Mouse (Mus musculus): ENCODE results near the gene Rbfox1. TPM values are rescaled to one million over a fixed set of nuclear protein-coding genes. Genes with fewer than 3 reads are reported as not detected.

The Rbfox1 gene
- polyA plus RNA-seq, 1 experiment: 115 TPM

DNA sequence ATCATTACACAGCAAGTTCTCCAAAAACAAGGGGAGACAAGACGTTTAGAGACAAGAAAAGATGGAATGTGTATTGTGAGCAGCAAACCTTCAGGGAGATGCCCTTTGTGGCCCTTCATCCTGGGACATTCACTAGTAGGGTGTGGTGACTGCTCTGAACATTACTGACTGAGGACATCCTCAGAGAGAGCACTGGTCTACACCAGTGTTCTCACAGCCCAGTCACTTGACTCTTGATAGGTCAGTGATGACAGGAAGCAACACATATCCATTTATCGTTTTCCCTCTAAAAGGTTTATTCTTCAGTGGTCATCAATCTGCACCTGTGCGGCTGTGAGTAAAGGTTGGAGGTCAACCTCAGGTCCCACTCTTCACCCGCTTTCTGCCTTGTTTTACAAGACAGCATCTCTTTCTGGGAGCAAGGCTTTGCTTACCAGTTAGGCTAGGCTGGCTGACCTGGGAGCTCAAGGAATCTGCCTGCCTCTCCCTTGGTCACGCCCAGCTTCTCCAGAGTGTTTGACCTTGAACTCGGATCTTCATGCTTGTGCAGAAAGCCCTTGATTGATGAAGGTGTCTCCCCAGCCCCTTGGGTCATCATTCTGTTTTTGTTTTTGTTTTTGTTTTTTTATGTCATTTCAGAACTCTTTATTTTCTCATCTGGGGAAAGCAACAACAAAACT, 892.5 kb downstream of the Rbfox1 start:
- DNase-seq (ENCODE audit: extremely low spot score in 1 of 2, low spot score in 1 of 2): no peak

DNA sequence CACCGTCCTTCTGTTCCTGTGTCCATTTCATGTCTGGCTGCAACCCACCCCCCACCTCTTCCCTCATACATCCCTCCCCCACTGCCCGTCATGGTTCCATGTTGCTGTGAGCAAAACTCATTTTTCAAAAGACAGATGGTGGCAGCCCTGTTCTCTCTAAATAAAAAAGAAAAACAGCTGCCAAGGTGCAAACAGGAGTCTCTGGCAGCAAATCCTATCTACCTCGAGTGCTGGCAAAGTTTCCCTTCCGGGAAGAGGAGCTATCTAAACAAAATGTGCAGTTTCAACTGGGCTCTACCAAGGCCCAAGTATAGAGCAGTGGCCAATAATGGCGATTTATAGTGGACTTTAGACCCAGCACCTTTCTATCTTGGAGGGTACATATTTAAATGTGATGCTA, 899.0 kb downstream of the Rbfox1 start:
- peak in 1 of 2 experiments; percentile 29 for DNase-seq (ENCODE audit: extremely low spot score in 1 of 2, low spot score in 1 of 2)

GRCm38 (mm10) chr16:6785026-6785425, 899.9 kb downstream of the Rbfox1 start:
- DNase-seq (ENCODE audit: extremely low spot score in 1 of 2, low spot score in 1 of 2): no peak

GRCm38 (mm10) chr16:6791218-6791617, 906.1 kb downstream of the Rbfox1 start:
- no peak for DNase-seq (ENCODE audit: extremely low spot score in 1 of 2, low spot score in 1 of 2)

DNA sequence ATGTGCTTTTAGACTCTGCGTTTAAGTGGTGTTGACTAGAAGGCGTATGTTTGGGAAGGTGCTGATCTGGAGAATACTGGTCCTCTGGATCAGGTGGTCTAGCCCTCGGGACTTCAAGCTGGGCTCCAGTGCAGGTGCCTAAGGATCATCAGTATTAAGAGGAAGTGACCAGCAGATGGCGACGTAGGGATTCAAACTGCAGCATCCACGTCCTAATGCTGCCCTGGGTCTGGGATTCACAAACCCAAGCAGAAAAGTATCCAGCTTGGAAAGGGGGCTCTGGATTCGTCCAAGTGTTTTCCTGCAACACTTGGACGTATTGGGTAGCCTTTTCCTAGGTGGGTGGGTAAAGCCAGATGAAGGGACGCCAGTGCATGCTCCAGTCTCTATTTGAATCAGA, 906.5 kb downstream of the Rbfox1 start:
- peak in 1 of 2 experiments; percentile 80 for DNase-seq (ENCODE audit: extremely low spot score in 1 of 2, low spot score in 1 of 2)

GRCm38 (mm10) chr16:6806246-6806645, 921.1 kb downstream of the Rbfox1 start:
- no peak for DNase-seq (ENCODE audit: extremely low spot score in 1 of 2, low spot score in 1 of 2)

- DNase-seq (ENCODE audit: extremely low spot score in 1 of 2, low spot score in 1 of 2): no peak
These were observed 922.7 kb downstream of the Rbfox1 start for GRCm38 (mm10) chr16:6807835-6808234.

DNA sequence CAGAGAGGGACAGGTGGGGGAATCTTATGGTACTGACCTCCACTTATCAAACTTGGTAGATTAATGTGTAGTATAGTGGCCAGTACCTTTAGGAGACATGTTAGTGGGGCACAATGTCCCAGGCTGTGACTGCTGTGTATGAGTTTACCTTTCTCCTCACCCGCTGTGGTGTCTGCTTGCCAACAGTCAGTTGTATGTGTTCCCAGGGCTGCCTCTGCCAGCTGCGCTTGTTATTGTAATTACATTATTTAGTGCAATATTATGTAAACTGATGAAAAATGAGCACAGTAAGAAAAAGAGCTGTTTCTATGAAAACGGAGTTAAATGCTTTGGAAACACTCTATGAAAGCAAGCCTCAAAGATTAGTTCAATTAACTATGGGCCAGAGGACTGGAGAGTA, 928.7 kb downstream of the Rbfox1 start:
- DNase-seq (ENCODE audit: extremely low spot score in 1 of 2, low spot score in 1 of 2): no peak

DNA sequence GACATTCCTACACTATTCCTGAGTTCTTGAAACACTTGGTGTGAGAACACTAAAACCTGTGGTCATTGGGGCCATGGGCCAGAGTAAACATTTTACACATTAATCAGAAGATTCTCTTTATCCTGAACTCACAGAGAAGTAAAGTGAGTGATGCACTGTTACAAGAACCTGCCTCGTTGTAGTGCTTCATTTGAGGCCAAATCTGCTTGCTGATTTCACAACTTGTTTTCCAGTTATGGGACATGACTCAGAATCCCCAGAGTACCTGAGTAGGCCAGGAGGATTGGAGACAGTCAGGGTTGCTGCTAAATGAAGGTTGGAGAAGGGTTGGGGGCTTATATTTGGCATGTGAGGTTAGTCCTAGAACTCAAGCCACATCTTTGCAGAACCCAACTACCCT, 936.6 kb downstream of the Rbfox1 start:
- DNase-seq (ENCODE audit: extremely low spot score in 1 of 2, low spot score in 1 of 2): no peak

GRCm38 (mm10) chr16:6829892-6830524, 944.9 kb downstream of the Rbfox1 start:
- no peak for DNase-seq (ENCODE audit: extremely low spot score in 1 of 2, low spot score in 1 of 2)

DNA sequence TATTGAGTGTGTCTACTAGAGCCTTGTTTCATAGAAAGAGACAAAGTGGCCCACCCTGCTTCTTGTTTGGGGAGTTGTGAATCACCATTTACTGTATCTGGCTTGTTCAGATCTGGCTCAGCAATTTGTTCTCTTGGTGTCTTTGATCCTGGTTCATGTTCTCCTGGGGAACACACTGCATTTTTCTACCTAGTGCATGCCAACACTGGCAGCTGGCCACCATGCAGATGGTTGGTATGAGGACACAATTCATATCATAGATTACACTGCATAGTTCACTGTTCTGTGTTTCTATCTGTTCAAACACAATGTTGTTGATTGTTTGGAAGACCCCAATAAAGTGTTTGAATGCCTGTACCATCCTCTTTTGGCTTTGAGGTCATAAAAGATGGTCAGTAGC, 948.3 kb downstream of the Rbfox1 start:
- no peak for DNase-seq (ENCODE audit: extremely low spot score in 1 of 2, low spot score in 1 of 2)

DNA sequence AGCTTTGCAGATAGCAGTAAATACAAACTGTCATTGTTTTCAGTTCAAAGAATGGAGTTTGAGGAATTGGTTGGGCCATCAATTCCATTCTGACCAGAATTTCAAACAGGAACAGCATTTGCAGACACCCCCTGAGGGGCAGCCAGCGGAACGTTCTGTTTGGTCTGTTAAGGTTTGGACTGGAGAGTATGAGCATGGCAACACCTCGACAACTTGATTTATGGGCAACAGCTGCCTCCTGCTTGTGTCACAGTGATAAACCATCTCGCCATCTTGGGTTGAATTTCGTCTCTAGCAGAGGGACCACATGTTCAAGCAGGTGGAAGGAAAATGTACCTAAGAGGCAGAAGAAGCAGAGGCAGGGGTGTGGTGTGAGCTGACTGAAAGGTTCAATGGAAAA, 949.9 kb downstream of the Rbfox1 start:
- no peak for DNase-seq (ENCODE audit: extremely low spot score in 1 of 2, low spot score in 1 of 2)

DNA sequence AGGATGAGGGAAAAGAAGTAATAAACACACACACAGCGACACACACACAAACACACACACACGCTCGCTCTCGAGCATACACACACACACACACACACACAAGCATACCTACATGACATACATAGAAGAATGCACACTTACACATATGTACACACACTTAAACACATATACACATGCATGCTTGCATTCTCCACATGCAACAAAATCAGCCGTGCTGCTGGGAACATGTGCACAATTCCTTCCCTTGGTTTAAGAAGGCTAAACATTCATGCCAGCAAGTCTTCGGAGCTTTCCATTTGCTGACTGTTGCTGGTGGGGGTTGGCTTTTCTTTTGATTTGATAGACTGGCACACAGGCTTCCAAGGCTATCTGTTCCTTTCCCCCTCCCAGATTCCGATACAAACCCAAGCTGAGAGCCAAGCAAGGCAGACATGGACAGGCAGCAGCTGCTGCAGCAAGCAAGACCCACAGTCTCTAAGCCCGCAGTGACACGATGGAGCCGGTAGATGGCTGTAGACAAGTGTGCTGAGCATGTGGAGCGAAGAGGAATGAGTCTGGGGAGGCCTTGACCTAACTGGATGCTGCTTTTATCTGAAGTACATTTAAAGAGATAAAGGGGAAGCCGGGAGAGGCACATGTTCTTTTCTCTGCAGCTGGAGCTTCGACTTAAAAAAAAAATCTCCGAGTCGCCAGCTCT, 954.3 kb downstream of the Rbfox1 start:
- DNase-seq (ENCODE audit: extremely low spot score in 1 of 2, low spot score in 1 of 2): peak; percentile 33 to 76

- no peak for DNase-seq (ENCODE audit: extremely low spot score in 1 of 2, low spot score in 1 of 2)
These were observed 954.9 kb downstream of the Rbfox1 start for GRCm38 (mm10) chr16:6840007-6840406.

DNA sequence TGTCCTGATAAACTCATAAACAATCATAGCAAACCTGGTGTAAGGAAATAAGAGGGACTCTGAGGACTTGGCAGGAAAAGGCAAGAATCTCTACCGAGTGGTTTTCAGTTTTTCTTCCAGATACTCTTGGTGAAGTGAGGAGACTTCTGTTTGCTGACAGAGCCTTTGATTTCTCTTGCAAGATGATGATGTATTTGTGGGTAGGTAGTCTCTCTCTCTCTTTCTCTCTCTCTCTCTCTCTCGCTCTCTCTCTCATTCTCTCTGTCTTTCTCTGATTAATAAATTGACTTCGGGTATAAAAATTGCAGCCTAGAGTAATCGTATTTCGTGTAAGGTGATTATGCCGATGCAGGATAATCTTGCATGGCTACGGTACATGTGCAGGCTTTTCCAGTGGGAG, 955.3 kb downstream of the Rbfox1 start:
- no peak for DNase-seq (ENCODE audit: extremely low spot score in 1 of 2, low spot score in 1 of 2)

GRCm38 (mm10) chr16:6842066-6842785, 957.1 kb downstream of the Rbfox1 start:
- no peak for DNase-seq (ENCODE audit: extremely low spot score in 1 of 2, low spot score in 1 of 2)

GRCm38 (mm10) chr16:6844659-6845058, 959.5 kb downstream of the Rbfox1 start:
- no peak for DNase-seq (ENCODE audit: extremely low spot score in 1 of 2, low spot score in 1 of 2)

GRCm38 (mm10) chr16:6851393-6851792, 966.2 kb downstream of the Rbfox1 start:
- DNase-seq (ENCODE audit: extremely low spot score in 1 of 2, low spot score in 1 of 2): no peak

DNA sequence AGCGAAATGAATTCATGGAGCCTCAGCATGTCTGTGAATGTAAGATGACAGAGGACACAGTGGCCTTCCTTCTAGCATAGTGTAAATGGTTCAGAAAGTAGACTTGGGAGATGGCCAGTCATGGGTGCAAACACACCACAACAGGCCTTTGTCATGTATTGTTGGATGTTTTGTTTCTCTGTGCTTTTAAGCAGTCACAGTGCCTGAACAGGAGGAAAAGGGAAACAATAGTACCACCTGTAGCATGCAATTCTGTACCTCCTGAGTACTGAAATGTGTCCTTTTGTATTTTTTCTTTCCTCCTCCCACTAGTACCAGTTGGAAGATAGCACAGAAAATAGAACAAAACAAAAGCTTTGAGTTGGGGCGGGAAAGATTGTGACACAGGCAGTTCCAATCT, 968.6 kb downstream of the Rbfox1 start:
- DNase-seq (ENCODE audit: extremely low spot score in 1 of 2, low spot score in 1 of 2): no peak

DNA sequence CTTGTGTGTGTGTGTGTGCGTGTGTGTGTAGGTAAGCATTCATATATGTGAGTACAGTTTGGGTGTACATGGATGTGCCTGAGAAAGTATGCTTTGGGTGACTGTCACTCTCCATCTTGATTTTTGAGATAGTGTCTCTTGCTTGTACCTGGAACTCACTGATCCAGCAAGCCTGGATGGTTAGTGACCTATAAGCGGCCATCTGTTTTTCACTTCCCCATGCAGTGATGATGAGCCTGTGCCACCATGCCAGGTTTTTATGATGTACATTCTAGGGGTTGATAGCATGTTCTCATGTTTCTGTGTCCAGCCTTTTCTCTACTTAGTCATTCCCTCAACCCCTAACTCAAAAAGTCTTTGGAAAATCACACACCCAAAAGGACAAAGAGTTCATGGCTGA, 976.5 kb downstream of the Rbfox1 start:
- DNase-seq (ENCODE audit: extremely low spot score in 1 of 2, low spot score in 1 of 2): no peak

Data from frontal cortex, adult 2 months (tissue).